Mouse (Mus musculus) ES-Bruce4 (cell line): ENCODE measurements around the gene Fbxl2.

ENCODE experiments used
- CTCF ChIP-seq: IDR thresholded peaks from one replicate; pipeline ENCODE4 v1.8.1; 2011; ENCODE audit warnings: low read depth, low read length
- EP300 ChIP-seq: IDR thresholded peaks from 2 replicates; pipeline ENCODE4 v1.6.1; 2011; ENCODE audit warnings: low read depth, low read length; ENCODE audit not compliant: insufficient read depth
- POLR2A ChIP-seq: IDR thresholded peaks from one replicate; pipeline ENCODE4 v1.8.1; 2011; ENCODE audit warnings: low read length; ENCODE audit not compliant: insufficient read depth

- TF ChIP-seq CTCF (no peak), POLR2A (no peak), EP300 (no peak)
Measured at GRCm38 (mm10) chr9:113969399-113969798, 76.6 kb downstream of the Fbxl2 start.
